Mouse (Mus musculus) CH12.LX (cell line): ENCODE measurements around the gene Art3. TPM values are rescaled to one million over a fixed set of nuclear protein-coding genes. Genes with fewer than 3 reads are reported as not detected.
A peak's percentile ranks its signal among the peaks of the same experiment; 100 is the strongest.

Experiments used
- DNase-seq: peaks from one replicate; pipeline ENCODE4 v3.0.0-alpha.2; 2013; ENCODE audit errors: extremely low read depth
- H3K27ac ChIP-seq: 2 replicates; pipeline ENCODE4 v1.5.1; 2012; ENCODE audit warnings: low read depth, mild to moderate bottlenecking, control low read depth, moderate library complexity; ENCODE audit not compliant: insufficient read depth
- H3K27me3 ChIP-seq: replicated peaks from 2 replicates; pipeline ENCODE3; 2012; ENCODE audit warnings: inconsistent platforms
- H3K36me3 ChIP-seq, 2 experiments: replicated peaks in 1 of 2; 2 replicates each; pipeline versions ENCODE3 to v1.6.1; 2012; ENCODE audit warnings: inconsistent platforms in 1 of 2, low read length in 1 of 2, mild to moderate bottlenecking in 1 of 2, mixed read lengths in 1 of 2, moderate library complexity in 1 of 2; ENCODE audit not compliant: control insufficient read depth in 1 of 2, insufficient read depth in 1 of 2
- H3K4me1 ChIP-seq, 2 experiments: 2 replicates each; pipeline ENCODE4 v1.6.1; 2012; ENCODE audit warnings: inconsistent platforms in 1 of 2, moderate library complexity in 1 of 2; ENCODE audit not compliant: insufficient read depth in 2 of 2, control insufficient read depth in 1 of 2
- H3K4me2 ChIP-seq: 2 replicates; pipeline ENCODE4 v1.6.1; 2012; ENCODE audit warnings: low read depth, mild to moderate bottlenecking, control low read depth; ENCODE audit not compliant: poor library complexity, insufficient read depth, severe bottlenecking
- H3K4me3 ChIP-seq, 3 experiments: fragments of 150-350 bp in 1 of 3; sonication (generic) in 1 of 3; replicated peaks in 1 of 3; 2 replicates each; pipeline versions ENCODE3 to v1.5.1; 2011 to 2012; ENCODE audit warnings: low read depth in 2 of 3, low read length in 2 of 3, mild to moderate bottlenecking in 2 of 3, moderate library complexity in 2 of 3, control low read depth in 1 of 3, improper control_type of control experiment in 1 of 3, inconsistent platforms in 1 of 3, mixed read lengths in 1 of 3; ENCODE audit not compliant: poor library complexity in 1 of 3
- H3K79me2 ChIP-seq: replicated peaks from 2 replicates; pipeline ENCODE4 v1.6.1; 2012; ENCODE audit warnings: mild to moderate bottlenecking, moderate library complexity; ENCODE audit not compliant: control insufficient read depth, poor library complexity, insufficient read depth, severe bottlenecking; ENCODE audit errors: extremely low read depth
- H3K9ac ChIP-seq: 2 replicates; pipeline ENCODE4 v1.6.1; 2012; ENCODE audit warnings: low read depth, mild to moderate bottlenecking, control low read depth, moderate library complexity; ENCODE audit not compliant: insufficient read depth
- H3K9me3 ChIP-seq: replicated peaks from 2 replicates; pipeline ENCODE3; 2012; ENCODE audit warnings: low read length, inconsistent platforms, mixed read lengths
- BHLHE40 ChIP-seq: IDR thresholded peaks from 2 replicates; pipeline ENCODE4 v1.6.1; 2011; ENCODE audit warnings: mild to moderate bottlenecking, low read depth, low read length, improper control_type of control experiment
- CHD1 ChIP-seq: IDR thresholded peaks from 2 replicates; pipeline ENCODE4 v1.6.1; 2012; ENCODE audit warnings: low read depth, low read length, improper control_type of control experiment, inconsistent platforms
- ELF1 ChIP-seq: IDR thresholded peaks from 2 replicates; pipeline ENCODE4 v1.6.1; 2014; ENCODE audit warnings: low read depth, mild to moderate bottlenecking, inconsistent platforms, low read length, improper control_type of control experiment
- ETS1 ChIP-seq: conservative IDR thresholded peaks from 2 replicates; pipeline ENCODE4 v1.6.1; 2012; ENCODE audit warnings: low read depth, mild to moderate bottlenecking, inconsistent platforms, low read length, improper control_type of control experiment, moderate library complexity
- JUND ChIP-seq: conservative IDR thresholded peaks from 2 replicates; pipeline ENCODE4 v1.6.1; 2011; ENCODE audit warnings: low read depth, low read length, improper control_type of control experiment
- KAT2A ChIP-seq: IDR thresholded peaks from 2 replicates; pipeline ENCODE4 v1.6.1; 2012; ENCODE audit warnings: low read length, improper control_type of control experiment, inconsistent platforms; ENCODE audit not compliant: insufficient replicate concordance
- MAZ ChIP-seq: IDR thresholded peaks from 2 replicates; pipeline ENCODE4 v1.6.1; 2012; ENCODE audit warnings: low read depth, mild to moderate bottlenecking, inconsistent platforms, low read length, improper control_type of control experiment, moderate library complexity
- MXI1 ChIP-seq: IDR thresholded peaks from 2 replicates; pipeline ENCODE4 v1.6.1; 2011; ENCODE audit warnings: mild to moderate bottlenecking, low read depth, low read length, improper control_type of control experiment
- MYC ChIP-seq: IDR thresholded peaks from 2 replicates; pipeline ENCODE4 v1.6.1; 2011; ENCODE audit warnings: low read depth, mild to moderate bottlenecking, improper control_type of control experiment, low read length
- PAX5 ChIP-seq: IDR thresholded peaks from 2 replicates; pipeline ENCODE4 v1.6.1; 2012; ENCODE audit warnings: low read length, inconsistent platforms, mixed read lengths
- POLR2AphosphoS2 ChIP-seq: IDR thresholded peaks from 2 replicates; pipeline ENCODE4 v1.6.1; 2011; ENCODE audit warnings: low read depth, low read length, improper control_type of control experiment
- RAD21 ChIP-seq: IDR thresholded peaks from 2 replicates; pipeline ENCODE4 v1.6.1; 2011; ENCODE audit warnings: low read depth, mild to moderate bottlenecking, low read length, improper control_type of control experiment, moderate library complexity
- RCOR1 ChIP-seq: conservative IDR thresholded peaks from 2 replicates; pipeline ENCODE4 v1.6.1; 2012; ENCODE audit warnings: low read depth, mild to moderate bottlenecking, inconsistent platforms, low read length, improper control_type of control experiment
- TCF12 ChIP-seq: IDR thresholded peaks from 2 replicates; pipeline ENCODE4 v1.6.1; 2014; ENCODE audit warnings: low read depth, mild to moderate bottlenecking, inconsistent platforms, low read length, improper control_type of control experiment
- UBTF ChIP-seq: IDR thresholded peaks from 2 replicates; pipeline ENCODE4 v1.6.1; 2012; ENCODE audit warnings: low read depth, mild to moderate bottlenecking, inconsistent platforms, low read length, improper control_type of control experiment, moderate library complexity
- ZC3H11A ChIP-seq: IDR thresholded peaks from 2 replicates; pipeline ENCODE4 v1.6.1; 2012; ENCODE audit warnings: low read depth, mild to moderate bottlenecking, inconsistent platforms, low read length, improper control_type of control experiment
- ZKSCAN1 ChIP-seq: IDR thresholded peaks from 2 replicates; pipeline ENCODE4 v1.6.1; 2012; ENCODE audit warnings: low read depth, inconsistent platforms, low read length, improper control_type of control experiment, borderline replicate concordance
- dilution Hi-C: fragments of 300-500 bp; cut with MboI; formaldehyde crosslinking; loops from 2 replicates; pipeline ENCODE4 v1.14.3; 2020; ENCODE audit warnings: low sequenced_read_pairs; ENCODE audit not compliant: extremely low pct_unique_long_range_greater_than_20kb, extremely low pct_ligation_motif_present
- in situ Hi-C: fragments of 300-500 bp; cut with MboI; formaldehyde crosslinking; loops from 3 replicates; pipeline ENCODE4 v1.14.3; 2019; ENCODE audit warnings: low sequenced_read_pairs, low pct_ligation_motif_present, low pct_unique_long_range_greater_than_20kb, mixed read lengths
- polyA plus RNA-seq: library from polyadenylated mRNA; unstranded; fragments of >175 nt; gene quantifications from 2 replicates; pipeline ENCODE4 v1.2.1, GENCODE M21; 2012; ENCODE audit warnings: low read depth; ENCODE audit not compliant: insufficient read length
- total RNA-seq, 2 experiments: library from RNA; depleted of rRNA; stranded (reverse); fragments of 300-350 nt in 1 of 2; fragments of >200 nt in 1 of 2; gene quantifications; 2 replicates each; pipeline ENCODE4 v1.2.3; 2012 to 2014

Art3 gene
- total and polyA plus RNA-seq, 3 experiments, result 0.34 TPM; not detected in 2

DNA sequence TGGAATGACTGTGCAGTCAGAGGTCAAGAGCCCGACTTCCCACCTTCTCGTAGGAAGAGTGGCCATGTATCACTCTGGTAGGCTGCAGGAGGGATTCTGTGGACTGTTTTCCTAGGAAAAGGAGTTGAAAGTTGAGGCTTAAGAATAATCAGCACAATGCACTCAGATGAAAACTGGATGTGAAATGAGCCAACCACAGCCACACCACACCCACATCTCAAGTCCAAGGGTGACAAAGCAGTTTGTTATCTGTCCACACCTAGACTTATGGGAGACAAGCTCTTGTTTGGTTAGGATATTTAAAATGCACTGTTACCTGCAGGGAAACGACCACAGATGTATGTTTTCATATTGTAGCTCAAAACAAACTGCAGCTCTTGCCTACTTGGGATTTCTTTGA is 48.5 kb upstream of the Art3 start:
- TF ChIP-seq ELF1 (no peak), MXI1 (no peak), BHLHE40 (no peak), POLR2AphosphoS2 (no peak), ETS1 (no peak), TCF12 (no peak), JUND (no peak), MAZ (no peak), RAD21 (no peak), ZKSCAN1 (no peak)
- Histone ChIP-seq H3K27me3 (no peaks in the 10 kb centered on the region), H3K4me1 (peaks cover 4 to 23% of the 10 kb centered on the region in 2 experiments; a peak in 3 of 4 replicates), H3K4me2 (no peak overlapping the region), H3K27ac (no peak overlapping the region), H3K36me3 (peaks cover 28 to 55% of the 10 kb centered on the region in 2 experiments), H3K4me3 (no peak overlapping the region), H3K79me2 (no peaks in the 10 kb centered on the region), H3K9ac (no peak overlapping the region), H3K9me3 (no peaks in the 10 kb centered on the region)
- dilution Hi-C loops (no loop called here), in situ Hi-C loops (no loop called here)
- peak; percentile 7 for DNase-seq

- in situ Hi-C loops (no loop called here), dilution Hi-C loops (no loop called here)
- Histone ChIP-seq H3K4me1 (no peaks in the 10 kb centered on the region), H3K9me3 (no peaks in the 10 kb centered on the region), H3K4me2 (no peak overlapping the region), H3K36me3 (peaks cover 68 to 94% of the 10 kb centered on the region in 2 experiments), H3K9ac (no peak overlapping the region), H3K4me3 (no peak overlapping the region), H3K27ac (no peak overlapping the region), H3K27me3 (no peaks in the 10 kb centered on the region), H3K79me2 (no peaks in the 10 kb centered on the region)
- TF ChIP-seq CHD1, result no peak
- no peak for TF ChIP-seq RCOR1
- no peak for TF ChIP-seq PAX5
- no peak for TF ChIP-seq ZC3H11A
- TF ChIP-seq MYC, result no peak
- no peak for TF ChIP-seq KAT2A
- no peak for TF ChIP-seq TCF12
- TF ChIP-seq UBTF, result no peak
- DNase-seq, result no peak
These were observed 43.8 kb upstream of the Art3 start for GRCm38 (mm10) chr5:92287840-92288239.
